ENCODE assay signal across 8 mouse cellular contexts in the genomic region with DNA sequence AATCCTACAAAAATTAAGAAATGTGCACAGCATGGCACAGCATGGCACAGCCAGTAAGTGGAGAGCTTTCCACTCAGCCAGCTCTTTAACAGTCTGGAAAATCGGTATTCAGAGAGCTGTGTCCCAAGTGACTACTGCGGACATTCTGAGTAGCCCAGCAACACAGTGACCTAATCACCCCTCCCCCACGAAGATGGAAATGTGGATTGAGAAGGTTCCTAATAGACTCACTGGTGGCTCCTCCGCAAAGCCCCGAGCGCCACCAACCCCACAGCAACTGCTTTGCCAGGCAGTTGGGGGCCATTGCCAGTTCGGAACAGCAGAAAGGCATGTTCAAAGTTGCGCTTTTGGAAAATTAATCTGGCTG.
A peak's percentile ranks its signal among the peaks of the same experiment; 100 is the strongest.
DNase-seq lines count a peak whose midpoint lies in the region; ATAC-seq and TF ChIP-seq lines count a peak whose summit lies in the region.

No protein-coding gene starts in this region.

- H3K9me3 ChIP-seq in CH12.LX (replicated peaks; ENCODE audit: low read length) = peaks cover 36% of the 10 kb centered on the region
- peaks cover 11% of the 10 kb centered on the region for H3K9me3 ChIP-seq in forebrain, embryonic 11.5 days (ENCODE audit: control insufficient read depth, low read length)

- DNase-seq in adrenal gland, postnatal 14 days = peak; percentile 16
- no peak for DNase-seq in adrenal gland, adult 2 months
- peak; percentile 89 for DNase-seq in CH12.LX (ENCODE audit: extremely low read depth)
- DNase-seq in forebrain, embryonic 11.5 days (ENCODE audit: low spot score) = peak; percentile 63
- peak; percentile 64 to 82 for DNase-seq in layer of hippocampus, postnatal 14 days (ENCODE audit: low spot score in 2 of 2)
- DNase-seq in retina, embryonic 14.5 days (ENCODE audit: low spot score) = peak; percentile 71
- no peak for DNase-seq in urinary bladder, postnatal 14 days (ENCODE audit: low spot score)
- DNase-seq in kidney, postnatal 10 days = no peak

- peak overlapping the region; percentile 60 for H3K4me2 ChIP-seq in CH12.LX (ENCODE audit: insufficient read depth, low read depth, poor library complexity, severe bottlenecking)
- H3K4me2 ChIP-seq in forebrain, embryonic 11.5 days (ENCODE audit: low read depth, low read length, severe bottlenecking) = peak overlapping the region; percentile 53; the same call in 1 of the 2 replicates

- no peak for TF ChIP-seq EP300 in CH12.LX (IDR thresholded peaks at IDR 0.05; ENCODE audit: low read length)

- H3K4me3 ChIP-seq in CH12.LX (replicated peaks in 1 of 3; ENCODE audit: low read depth in 2 of 3, low read length in 2 of 3, poor library complexity in 1 of 3) = peak overlapping the region in 1 of 3 experiments; percentile 51
- H3K4me3 ChIP-seq in forebrain, embryonic 11.5 days (ENCODE audit: low read depth, low read length) = no peak overlapping the region

- no peaks in the 10 kb centered on the region for H3K27me3 ChIP-seq in CH12.LX (replicated peaks)
- H3K27me3 ChIP-seq in forebrain, embryonic 11.5 days (ENCODE audit: control insufficient read depth, insufficient read depth, low read length) = peaks cover 2% of the 10 kb centered on the region

- H3K27ac ChIP-seq in CH12.LX (ENCODE audit: insufficient read depth, low read depth) = peak overlapping the region; percentile 94
- no peak overlapping the region for H3K27ac ChIP-seq in forebrain, embryonic 11.5 days (ENCODE audit: low read depth, low read length)

- H3K79me2 ChIP-seq in CH12.LX (replicated peaks; ENCODE audit: control insufficient read depth, extremely low read depth, insufficient read depth, poor library complexity, severe bottlenecking) = no peaks in the 10 kb centered on the region

- in situ Hi-C loops in CH12.LX (cut with MboI; ENCODE audit: low pct_ligation_motif_present, low pct_unique_long_range_greater_than_20kb, low sequenced_read_pairs) = loop anchor here (25.0 kb wide), 1 partner anchor 553 kb away; no protein-coding TSS in a partner anchor

- ATAC-seq in forebrain, embryonic 11.5 days (replicated peaks; ENCODE audit: low FRiP score) = peak; percentile 54

- WGBS in forebrain, embryonic 11.5 days = 2% methylated on average over 8 of the region's 8 CpGs

- dilution Hi-C loops in CH12.LX (cut with MboI; ENCODE audit: extremely low pct_ligation_motif_present, extremely low pct_unique_long_range_greater_than_20kb, low sequenced_read_pairs) = no loop called here

- no peak; a peak in 1 of 4 replicates for TF ChIP-seq CTCF in CH12.LX (conservative IDR thresholded peaks at IDR 0.05 in 1 of 2, IDR thresholded peaks at IDR 0.05 in 1 of 2; ENCODE audit: low read depth in 2 of 2, low read length in 2 of 2)

- no peaks in the 10 kb centered on the region for H3K36me3 ChIP-seq in CH12.LX (replicated peaks in 1 of 2; ENCODE audit: control insufficient read depth in 1 of 2, insufficient read depth in 1 of 2, low read length in 1 of 2)
- no peaks in the 10 kb centered on the region for H3K36me3 ChIP-seq in forebrain, embryonic 11.5 days (ENCODE audit: control insufficient read depth, insufficient read depth, low read length)

- no peak; the same call in 1 of the 2 replicates for TF ChIP-seq RAD21 in CH12.LX (IDR thresholded peaks at IDR 0.05; ENCODE audit: low read depth, low read length)

- H3K4me1 ChIP-seq in CH12.LX (ENCODE audit: control insufficient read depth in 1 of 2, insufficient read depth in 2 of 2) = peaks cover 5 to 25% of the 10 kb centered on the region in 2 experiments; a peak in 3 of 4 replicates
- H3K4me1 ChIP-seq in forebrain, embryonic 11.5 days (replicated peaks; ENCODE audit: control insufficient read depth, insufficient read depth, low read length) = peaks cover 17% of the 10 kb centered on the region; the same call in 1 of the 2 replicates

- H3K9ac ChIP-seq in CH12.LX (ENCODE audit: insufficient read depth, low read depth) = peak overlapping the region; percentile 39; the same call in 1 of the 2 replicates
- H3K9ac ChIP-seq in forebrain, embryonic 11.5 days (ENCODE audit: low read length) = peak overlapping the region; percentile 14

- TF ChIP-seq POLR2A in CH12.LX (IDR thresholded peaks at IDR 0.05; ENCODE audit: low read depth, low read length) = no peak

TF ChIP-seq in CH12.LX, 34 proteins besides CTCF, POLR2A, EP300 and RAD21:
- TF ChIP-seq ETS1 (conservative IDR thresholded peaks at IDR 0.05; ENCODE audit: low read depth, low read length) = peak; percentile 26
- TF ChIP-seq SMC3 (IDR thresholded peaks at IDR 0.05; ENCODE audit: low read depth, low read length) = no peak
- 0 out of 2 replicates have a peak, but pooled peaks have one; percentile 11 for TF ChIP-seq IRF4 (IDR thresholded peaks at IDR 0.05; ENCODE audit: low read depth, low read length)

Comparison
In these comparisons a context has a peak if more than half of its experiments do, and no peak if none do; other contexts are left out.
1. DNase-seq: peak in adrenal gland, postnatal 14 days (single experiment), CH12.LX (single experiment), forebrain, embryonic 11.5 days (single experiment), layer of hippocampus, postnatal 14 days (2 of 2) and retina, embryonic 14.5 days (single experiment); none in adrenal gland, adult 2 months (single experiment), urinary bladder, postnatal 14 days (single experiment) and kidney, postnatal 10 days (single experiment).